Mouse (Mus musculus) thymus, postnatal 25 days (tissue): Measurements from ENCODE around the gene P4ha2.

Experiments
- DNase-seq: peaks from one replicate; pipeline ENCODE4 v3.0.0; 2022

P4ha2 gene

DNA sequence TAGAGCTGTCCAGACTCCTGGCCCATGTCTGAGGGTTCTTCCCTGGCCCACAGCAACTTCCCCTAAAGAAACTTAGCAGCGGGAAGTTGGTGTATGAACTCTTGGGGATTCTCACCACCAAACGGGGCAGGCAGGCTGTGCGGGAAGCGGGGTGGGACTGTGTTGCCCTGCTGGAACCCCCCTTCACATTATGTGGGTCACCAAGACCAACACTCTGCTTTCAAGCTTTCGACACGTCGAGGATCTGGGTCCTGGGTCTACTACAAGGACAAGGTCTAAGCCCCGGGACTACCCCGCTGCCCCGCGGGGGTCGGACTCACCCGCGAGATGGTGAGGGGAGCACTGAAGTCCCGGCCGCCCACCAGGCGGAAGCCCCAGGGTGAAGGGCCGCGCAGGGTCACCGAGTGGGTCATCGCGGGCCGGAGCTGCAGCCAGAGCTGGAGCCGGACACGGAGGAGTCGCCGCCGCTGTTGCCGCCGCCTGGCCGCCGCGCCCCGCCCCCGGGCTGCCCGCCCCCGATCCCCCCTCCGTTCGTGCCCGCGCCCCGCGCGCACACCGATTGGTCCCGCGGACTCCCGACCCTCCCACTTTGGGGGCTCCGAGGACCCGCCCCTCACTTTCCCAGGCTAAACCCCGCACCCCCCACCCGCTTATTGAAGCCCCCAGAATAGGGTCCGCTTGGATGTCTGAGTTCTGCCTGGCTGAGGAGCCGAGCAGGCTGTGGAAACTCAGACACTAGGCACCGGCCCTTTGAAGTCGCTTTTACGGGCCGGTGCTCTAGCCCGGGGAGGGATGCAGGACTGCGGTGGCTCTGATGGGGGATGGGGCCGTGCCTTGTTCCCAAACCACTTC lies 31.1 kb upstream of the P4ha2 start, which contains the start of gene Pdlim4:
Gene Pdlim4, minus strand, starts transcription at position 495 of the 852 bp plus-strand sequence.
- no peak for DNase-seq

GRCm38 (mm10) chr11:54071726-54072445 lies 28.0 kb upstream of the P4ha2 start:
- DNase-seq: no peak

DNA sequence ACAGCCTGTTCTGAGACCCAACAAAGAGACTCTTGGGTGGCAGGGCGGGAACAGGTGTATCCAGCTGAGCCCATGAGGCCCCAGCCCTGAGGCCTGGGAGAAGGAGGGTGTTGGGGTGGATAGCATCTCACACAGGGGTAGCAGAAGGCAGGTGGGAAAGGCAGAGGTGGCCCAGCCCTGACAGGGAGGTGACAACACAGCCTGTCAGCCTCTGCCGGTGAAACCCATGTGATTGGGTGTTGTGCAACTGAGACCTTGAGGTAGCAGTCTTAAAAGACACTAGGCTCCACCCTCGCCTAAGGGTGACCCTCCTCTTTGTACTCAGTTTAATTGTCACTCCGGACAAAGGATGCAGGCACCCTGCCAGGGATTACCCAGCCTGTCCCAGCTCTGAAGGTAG lies 26.6 kb upstream of the P4ha2 start:
- no peak for DNase-seq

DNA sequence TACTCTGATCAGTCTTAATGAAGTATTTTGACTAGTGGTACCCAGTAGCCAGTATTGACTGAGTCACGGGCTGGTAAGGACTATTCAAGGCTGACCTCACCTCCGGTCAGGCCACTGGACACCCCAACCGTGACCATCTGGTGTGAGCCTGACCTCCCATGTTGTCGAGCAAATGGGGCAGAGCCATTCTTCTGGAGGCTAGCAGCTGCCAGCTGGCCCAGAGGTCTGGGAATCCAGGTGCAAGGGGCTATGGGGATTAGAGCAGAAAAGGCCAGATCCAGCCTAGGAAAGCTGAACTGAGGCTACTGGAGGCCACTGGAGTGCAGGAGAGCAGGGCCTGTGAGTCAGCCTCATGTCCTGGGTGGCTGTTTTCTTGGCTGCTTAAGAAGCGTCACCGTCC lies 24.5 kb upstream of the P4ha2 start:
- no peak for DNase-seq

- DNase-seq: no peak
These were observed 23.8 kb upstream of the P4ha2 start for GRCm38 (mm10) chr11:54076101-54076500.

GRCm38 (mm10) chr11:54080435-54080834 lies 19.5 kb upstream of the P4ha2 start:
- DNase-seq: peak; percentile 75

DNA sequence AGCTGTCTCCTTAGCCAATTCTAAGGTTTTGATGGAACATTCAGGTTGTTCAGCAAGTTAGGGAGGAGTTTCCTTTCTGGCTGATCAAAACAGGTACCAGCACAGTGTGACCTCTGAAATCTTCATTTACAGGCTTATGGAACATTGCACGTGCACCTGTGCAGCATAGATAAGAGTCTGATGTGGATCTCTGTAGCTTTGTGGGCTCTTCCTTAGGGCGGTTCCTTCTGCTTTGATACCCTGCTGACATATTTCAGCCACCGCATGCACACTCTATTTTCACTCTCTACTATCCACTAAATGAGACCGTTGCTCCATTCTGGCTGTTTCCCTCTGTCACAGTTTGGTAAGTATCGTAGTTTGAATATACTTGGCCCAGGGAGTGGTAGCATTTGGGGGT lies 17.2 kb upstream of the P4ha2 start:
- no peak for DNase-seq

DNA sequence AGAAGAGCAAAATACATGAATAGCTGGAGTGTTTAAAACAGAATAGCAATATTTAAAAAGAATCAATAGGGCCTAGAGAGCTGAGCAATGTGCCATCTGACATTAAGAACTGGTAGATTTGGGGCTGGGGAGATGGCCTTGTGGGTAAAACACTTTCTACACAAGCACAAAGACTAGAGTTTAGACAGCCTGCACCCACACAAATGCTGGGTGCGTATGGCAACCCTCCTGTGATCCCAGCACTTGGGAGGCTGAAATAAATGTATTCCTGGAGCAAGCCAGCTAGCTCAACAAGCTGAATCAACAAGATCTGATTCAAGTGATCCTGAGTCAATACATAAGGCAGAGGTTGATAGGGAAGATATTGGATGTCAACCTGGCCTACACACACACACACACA lies 14.9 kb upstream of the P4ha2 start:
- DNase-seq: no peak

DNA sequence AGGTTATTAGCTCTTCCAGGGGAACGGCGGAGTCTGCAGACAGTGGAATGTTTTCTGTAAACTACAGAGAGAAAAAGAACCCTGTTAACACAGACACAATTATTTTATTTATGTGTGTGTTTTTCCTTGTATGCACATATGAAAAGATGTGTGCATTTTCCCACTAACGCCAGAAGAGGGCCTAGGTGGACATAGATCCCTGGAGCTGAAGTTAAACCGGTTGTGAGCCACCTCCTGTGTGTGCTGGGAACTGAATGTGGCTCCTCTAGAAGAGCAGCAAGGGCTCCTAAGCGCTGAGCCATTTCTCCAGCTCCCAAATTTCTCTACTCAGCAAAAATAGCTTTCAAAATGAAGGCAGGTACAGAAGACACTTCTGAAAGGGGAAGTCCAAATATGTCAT lies 14.1 kb upstream of the P4ha2 start:
- no peak for DNase-seq

DNA sequence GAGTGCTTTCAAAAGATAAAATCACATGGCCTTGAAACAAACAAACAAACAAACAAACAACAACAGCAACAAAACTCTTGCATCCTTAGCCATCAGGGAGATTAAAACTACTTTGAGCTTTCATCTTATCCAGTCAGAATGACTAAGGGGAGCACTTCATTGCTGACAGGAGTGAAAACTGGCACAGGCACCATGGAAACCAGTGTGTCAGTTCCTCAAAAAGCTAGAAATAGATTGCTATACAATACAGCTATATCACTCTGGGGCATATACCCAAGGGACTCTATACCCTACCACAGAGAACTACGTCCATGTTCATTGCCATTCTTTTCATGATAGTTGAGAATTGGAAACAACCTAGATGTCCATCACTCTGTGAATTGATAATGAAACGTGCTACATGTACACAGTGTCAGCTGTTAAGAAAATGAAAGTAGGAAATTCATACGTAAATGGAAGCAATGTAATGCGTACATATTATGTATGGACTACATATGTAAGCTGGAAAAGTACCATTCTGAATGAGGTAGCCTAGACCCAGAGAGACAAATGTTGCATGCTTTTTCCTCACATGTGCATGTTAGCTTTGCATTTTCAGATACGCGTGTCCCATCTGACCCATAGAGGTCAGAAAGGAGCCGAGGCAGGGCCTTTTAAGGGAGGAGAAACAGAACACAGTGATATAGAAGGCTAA lies 11.5 kb upstream of the P4ha2 start:
- DNase-seq: no peak

- peak; percentile 82 for DNase-seq
These were observed 11.0 kb upstream of the P4ha2 start for GRCm38 (mm10) chr11:54088947-54089317.

DNA sequence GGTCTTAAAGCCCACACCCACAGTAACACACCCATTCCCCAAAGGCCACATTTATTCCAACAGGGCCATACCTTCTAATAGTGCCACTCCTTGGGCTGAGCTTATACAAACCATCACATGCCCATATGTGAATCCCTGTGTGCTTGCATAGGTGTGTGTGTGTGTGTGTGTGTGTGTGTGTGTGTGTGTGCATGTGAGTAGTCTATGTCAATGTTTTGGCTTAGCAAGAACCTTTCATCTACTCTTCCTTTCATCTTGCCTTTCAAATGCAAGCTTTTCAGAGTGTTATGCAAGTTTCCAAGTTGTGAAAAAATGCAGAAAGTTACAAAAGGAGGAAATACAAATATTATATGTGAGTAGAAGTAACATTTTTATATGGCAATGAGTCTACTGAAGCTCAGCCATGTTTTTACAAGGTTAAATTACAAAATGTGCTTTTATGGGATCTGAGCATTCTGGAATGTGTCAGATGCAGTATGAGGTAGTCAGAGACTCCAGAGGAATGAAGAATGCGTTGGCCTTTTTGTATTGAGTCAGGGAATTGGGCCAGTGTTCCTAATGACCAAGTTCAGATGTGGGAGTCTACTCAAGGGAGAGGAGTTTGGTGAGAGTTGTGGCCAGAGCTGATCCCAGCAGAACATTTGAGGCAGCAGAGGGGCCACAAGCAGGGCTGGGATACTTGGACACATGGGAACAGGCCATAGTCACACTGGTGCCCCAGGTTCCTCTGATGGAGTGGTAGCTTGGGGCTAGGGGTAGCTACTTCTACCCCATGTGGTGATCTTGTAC lies 9.6 kb upstream of the P4ha2 start:
- no peak for DNase-seq

DNA sequence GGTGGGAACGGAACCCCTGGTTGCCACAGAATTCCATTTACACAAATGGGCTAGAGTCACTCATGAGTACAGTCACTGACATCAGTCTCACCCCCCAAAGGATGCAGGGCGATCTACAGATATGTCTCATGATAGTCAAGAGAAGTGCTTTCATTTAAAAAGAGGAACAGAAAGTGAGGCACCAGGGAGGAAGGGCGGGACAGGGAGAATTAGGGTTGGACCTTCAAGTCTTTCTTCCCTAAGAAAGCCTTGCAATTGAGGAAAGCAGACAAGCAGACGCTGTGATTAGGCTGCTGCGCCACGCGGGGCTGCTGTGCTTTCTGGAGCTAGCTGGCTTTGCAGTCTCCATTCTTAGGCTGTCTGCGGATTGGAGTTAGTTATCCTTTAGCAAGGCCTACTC lies 8.2 kb upstream of the P4ha2 start:
- DNase-seq: no peak

DNA sequence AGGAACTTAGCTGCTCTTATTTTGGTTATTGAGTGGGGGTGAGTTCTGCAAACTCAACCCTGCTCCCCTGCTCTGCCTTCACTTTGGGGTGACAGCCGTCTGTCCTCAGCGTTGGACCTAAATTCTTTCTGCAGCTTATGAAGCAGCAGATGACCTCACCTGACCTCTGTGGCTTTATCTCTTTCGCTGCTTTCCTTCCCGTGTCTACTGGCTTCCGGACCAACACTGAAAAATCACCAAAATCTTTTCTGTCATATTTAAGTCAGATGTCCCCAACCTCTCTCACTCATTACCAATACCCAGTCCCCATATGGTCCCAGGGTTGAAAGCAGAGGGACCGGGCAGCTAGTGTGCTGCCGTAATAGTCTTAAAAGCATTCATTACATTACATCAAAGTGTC lies 7.7 kb upstream of the P4ha2 start:
- no peak for DNase-seq

- peak; percentile 53 for DNase-seq
These were observed 6.9 kb upstream of the P4ha2 start for GRCm38 (mm10) chr11:54093000-54093399.

GRCm38 (mm10) chr11:54100692-54101591 lies 1.0 kb downstream of the P4ha2 start:
- DNase-seq: peak; percentile 59

- DNase-seq: no peak
These were observed 1.8 kb downstream of the P4ha2 start for GRCm38 (mm10) chr11:54101701-54102100.

DNA sequence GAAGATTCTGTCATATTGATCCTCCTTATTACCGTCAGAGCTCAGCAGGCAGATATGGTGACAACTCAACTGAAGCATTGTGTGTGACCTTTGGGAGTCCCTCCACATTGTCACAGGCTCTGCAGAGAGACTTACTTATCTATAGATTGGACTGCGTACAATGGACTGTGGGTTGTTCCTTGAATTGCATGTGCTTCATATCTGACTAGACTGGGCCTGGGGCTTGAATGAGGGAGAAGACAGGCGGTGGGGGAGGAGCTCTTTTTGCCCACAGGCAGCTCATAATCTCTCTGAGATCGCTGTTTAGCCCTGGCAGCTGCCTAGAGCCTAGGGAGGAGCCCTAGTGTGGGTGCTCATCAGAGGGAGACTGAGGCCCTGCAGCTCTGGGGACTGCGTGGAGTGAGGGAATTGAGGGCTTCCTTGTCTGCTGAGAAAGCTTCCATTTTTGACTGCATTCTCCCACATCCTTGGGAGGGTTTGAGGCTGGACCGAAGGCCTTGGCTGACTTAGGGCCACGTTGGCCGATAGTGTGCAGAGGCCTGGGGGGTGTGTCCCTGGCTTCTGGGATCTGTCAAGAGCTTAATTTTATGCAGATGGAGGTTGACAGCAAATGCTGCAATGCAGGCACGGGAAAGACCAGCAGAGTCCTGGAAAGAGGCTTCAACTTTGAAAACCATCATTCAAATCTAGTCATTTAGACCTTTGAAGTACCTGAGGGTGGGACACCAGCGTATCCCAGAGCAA lies 3.0 kb downstream of the P4ha2 start:
- DNase-seq: no peak

- peak; percentile 39 for DNase-seq
These were observed 5.1 kb downstream of the P4ha2 start for GRCm38 (mm10) chr11:54105011-54105410.

GRCm38 (mm10) chr11:54106676-54107075 lies 6.8 kb downstream of the P4ha2 start:
- no peak for DNase-seq

DNA sequence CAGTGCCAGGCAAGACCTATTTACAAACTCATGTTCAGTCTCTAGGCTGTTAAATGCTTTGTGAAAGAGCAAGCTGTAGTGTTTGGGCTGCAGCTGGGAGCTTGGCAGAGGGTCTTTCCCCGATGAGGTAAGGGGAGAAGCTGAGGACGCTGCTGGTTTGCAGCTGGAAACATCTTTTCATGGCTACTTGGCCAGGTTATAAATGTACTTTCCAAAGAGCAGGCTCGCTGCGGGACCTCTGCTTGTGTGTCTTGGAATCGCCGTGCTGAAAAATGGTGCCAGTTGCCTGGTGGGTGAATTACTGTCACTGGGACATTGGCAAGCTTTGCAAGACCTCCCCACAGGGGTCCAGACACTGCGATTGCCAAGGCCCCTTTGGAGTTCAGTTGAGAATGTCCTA lies 7.3 kb downstream of the P4ha2 start:
- DNase-seq: no peak
